Mouse (Mus musculus) activated CD4-positive, CD25-positive, alpha-beta regulatory T cell, adult 4 months (primary cell): ENCODE results near the gene Zfp97. TPM values are rescaled to one million over a fixed set of nuclear protein-coding genes. Genes with fewer than 3 reads are reported as not detected.
"Not testable (repeated sequence)": the region's sequence is repeated elsewhere in the genome, so short reads cannot be mapped to it uniquely, and the experiment has no call there.

ENCODE experiments used
- ATAC-seq: one replicate; pipeline ENCODE4 v1.8.0; 2017
- polyA plus RNA-seq, 2 experiments: library from polyadenylated mRNA; unstranded; fragments of 100-300 nt; shearing (Covaris generic); gene quantifications; one replicate each; pipeline ENCODE4 v1.2.1; 2017

Zfp97 gene
- 10 to 100 TPM; 10.0 to 10.4 TPM for polyA plus RNA-seq

GRCm38 (mm10) chr17:17120830-17121502, at the start of gene Zfp97:
Gene Zfp97, plus strand, starts transcription at chr17:17121415.
- peak; percentile 99 for ATAC-seq

- ATAC-seq: peak; percentile 97
Observed at GRCm38 (mm10) chr17:17178757-17179413, 57.7 kb downstream of the Zfp97 start.

GRCm38 (mm10) chr17:17194761-17195160, 73.5 kb downstream of the Zfp97 start:
- ATAC-seq: not testable (repeated sequence)

- no peak for ATAC-seq
Observed at GRCm38 (mm10) chr17:17195178-17195577, 74.0 kb downstream of the Zfp97 start.

GRCm38 (mm10) chr17:17196111-17196510, 74.9 kb downstream of the Zfp97 start:
- not testable (repeated sequence) for ATAC-seq

Other genes starting within 250 kb of the Zfp97 start
- gene Zfp960, start 57.3 kb upstream of the Zfp97 start, polyA plus RNA-seq: 1 to 10 TPM in 1 of 2 experiments, under 1 TPM in 1; 0.38 to 1.7 TPM